Mouse (Mus musculus): ENCODE data around the gene Zfp607b. TPM values are rescaled to one million over a fixed set of nuclear protein-coding genes. Genes with fewer than 3 reads are reported as not detected.

Zfp607b gene
- total RNA-seq, 2 experiments from 2014 or later = 1.4 to 1.6 TPM

DNA sequence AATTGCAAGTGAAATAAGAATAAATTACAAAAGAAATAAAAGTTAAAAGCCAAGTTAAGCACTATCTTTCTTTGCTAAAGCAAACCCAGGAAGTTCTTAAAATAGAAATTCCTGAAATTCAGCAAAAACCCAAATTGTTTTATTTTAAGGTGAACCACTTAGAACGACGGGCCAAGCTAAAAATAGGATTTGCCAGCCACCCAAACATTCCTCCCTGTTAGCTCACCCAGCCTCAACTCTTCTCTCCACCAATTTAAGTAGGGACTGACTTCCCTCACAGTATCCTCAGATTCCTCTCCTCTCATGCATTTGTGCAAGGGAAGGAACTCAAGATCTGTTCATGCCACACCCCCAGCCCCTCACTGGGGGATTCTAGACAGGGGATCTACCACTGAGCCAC lies 5.9 kb upstream of the Zfp607b start:
- ATAC-seq (ENCODE audit: poor library complexity, severe bottlenecking) = no peak

GRCm38 (mm10) chr7:27685220-27685619 lies 3.9 kb upstream of the Zfp607b start:
- no peak for ATAC-seq (ENCODE audit: poor library complexity, severe bottlenecking)

DNA sequence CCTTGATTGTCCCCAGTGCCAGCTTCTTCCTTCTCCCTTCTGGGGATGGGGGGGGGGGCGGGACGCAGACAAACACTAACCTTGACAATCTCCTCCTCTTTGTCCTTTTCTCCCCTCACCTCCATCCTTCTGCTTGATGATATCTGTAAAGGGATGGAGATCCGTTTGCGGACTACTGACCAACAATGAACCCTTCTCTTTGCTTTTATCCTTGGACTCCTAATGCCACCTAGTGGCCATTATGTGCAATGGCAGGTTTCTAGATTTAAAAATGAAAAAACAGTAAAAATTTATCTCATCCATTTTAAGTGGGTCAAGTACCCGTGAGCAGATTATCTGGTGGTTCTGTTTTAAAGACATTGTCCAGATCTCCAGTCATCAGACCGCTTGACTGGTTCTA lies 3.5 kb upstream of the Zfp607b start:
- 0 out of 2 replicates have a peak, but pooled peaks have one; percentile 23 for ATAC-seq (ENCODE audit: poor library complexity, severe bottlenecking)

GRCm38 (mm10) chr7:27687043-27687442 lies 2.1 kb upstream of the Zfp607b start:
- no peak for ATAC-seq (ENCODE audit: poor library complexity, severe bottlenecking)

DNA sequence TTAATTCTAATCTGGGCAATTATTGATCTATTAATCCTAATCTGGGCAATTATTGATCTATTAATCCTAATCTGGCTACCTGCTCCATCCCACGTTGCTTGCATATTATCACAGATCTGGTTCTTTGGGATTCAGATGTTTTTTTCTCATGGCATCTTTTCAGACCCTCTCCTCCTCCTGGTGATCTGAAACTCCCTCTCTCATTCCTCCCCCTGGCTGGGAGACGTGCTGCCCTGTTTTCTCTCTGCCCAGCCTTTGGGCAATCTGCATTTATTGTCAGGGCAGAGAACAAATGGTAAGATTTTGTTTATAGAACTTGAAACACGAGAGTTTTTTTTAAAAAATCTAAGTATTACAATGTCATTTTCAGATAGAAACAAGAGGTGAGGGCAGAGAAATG lies 1.3 kb upstream of the Zfp607b start:
- no peak for ATAC-seq (ENCODE audit: poor library complexity, severe bottlenecking)

- ATAC-seq (ENCODE audit: poor library complexity, severe bottlenecking) = no peak
Observed at GRCm38 (mm10) chr7:27688246-27688788, 823 bp upstream of the Zfp607b start.

DNA sequence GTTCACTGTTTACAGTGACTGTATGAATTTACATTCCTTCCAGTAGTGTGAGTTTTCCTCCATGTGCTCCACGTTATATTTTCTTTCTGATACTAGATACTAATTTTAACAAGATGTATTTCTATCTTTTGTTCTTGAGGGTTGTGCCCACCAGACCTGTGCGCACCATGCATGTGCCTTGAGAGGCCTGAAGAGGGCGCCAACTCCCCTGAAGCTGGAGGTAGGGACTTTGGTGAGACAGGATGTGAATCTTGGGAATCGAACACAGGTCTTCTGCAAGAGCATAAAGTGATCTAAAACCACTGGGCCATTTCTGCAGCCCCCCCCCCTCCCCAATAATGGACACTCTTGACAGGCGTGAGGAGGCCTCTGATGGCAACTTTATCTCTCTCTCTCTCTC lies 1.9 kb downstream of the Zfp607b start:
- peak; percentile 31; the same call in 1 of the 2 replicates for ATAC-seq (ENCODE audit: poor library complexity, severe bottlenecking)

DNA sequence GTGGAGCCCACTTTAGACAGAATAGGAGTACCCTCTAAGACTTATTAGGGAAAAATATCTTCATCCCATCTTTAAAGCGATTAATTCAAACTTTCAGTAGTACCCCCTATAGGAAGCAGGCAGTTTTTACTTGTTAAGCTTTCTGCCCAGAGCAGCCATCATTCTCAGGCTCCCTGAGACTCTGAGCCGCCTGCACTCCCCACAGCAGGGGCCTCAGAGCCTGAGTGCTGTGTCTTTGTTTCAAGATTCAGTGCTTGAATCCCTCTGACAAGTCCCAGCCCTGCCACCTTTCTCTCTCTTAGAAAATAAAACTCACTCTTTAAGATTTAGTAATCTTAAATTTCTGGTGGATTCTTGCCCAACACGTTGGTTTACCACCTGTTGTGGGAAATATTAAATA lies 7.6 kb downstream of the Zfp607b start:
- ATAC-seq (ENCODE audit: poor library complexity, severe bottlenecking) = no peak

GRCm38 (mm10) chr7:27710402-27710801 lies 21.3 kb downstream of the Zfp607b start:
- ATAC-seq (ENCODE audit: poor library complexity, severe bottlenecking) = no peak

DNA sequence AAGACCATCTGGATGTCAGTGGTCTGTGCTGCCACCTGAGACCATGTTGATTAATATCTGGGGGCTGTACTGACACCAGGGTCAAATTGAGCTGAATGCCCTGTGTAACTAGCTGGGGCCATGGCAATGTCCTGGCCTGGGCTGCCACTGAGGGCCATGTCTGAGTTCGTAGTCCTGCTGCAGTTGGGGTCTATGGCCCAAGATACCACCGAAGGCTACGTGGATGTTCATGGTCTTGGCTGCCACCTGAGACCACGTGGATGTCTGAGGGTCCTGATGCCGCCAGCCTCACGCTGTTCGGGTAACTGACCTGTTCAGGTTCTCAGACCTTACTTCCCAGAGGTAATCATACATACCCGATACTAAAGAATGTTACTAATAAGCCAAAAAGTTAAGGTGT lies 32.8 kb downstream of the Zfp607b start:
- no peak for ATAC-seq (ENCODE audit: poor library complexity, severe bottlenecking)

DNA sequence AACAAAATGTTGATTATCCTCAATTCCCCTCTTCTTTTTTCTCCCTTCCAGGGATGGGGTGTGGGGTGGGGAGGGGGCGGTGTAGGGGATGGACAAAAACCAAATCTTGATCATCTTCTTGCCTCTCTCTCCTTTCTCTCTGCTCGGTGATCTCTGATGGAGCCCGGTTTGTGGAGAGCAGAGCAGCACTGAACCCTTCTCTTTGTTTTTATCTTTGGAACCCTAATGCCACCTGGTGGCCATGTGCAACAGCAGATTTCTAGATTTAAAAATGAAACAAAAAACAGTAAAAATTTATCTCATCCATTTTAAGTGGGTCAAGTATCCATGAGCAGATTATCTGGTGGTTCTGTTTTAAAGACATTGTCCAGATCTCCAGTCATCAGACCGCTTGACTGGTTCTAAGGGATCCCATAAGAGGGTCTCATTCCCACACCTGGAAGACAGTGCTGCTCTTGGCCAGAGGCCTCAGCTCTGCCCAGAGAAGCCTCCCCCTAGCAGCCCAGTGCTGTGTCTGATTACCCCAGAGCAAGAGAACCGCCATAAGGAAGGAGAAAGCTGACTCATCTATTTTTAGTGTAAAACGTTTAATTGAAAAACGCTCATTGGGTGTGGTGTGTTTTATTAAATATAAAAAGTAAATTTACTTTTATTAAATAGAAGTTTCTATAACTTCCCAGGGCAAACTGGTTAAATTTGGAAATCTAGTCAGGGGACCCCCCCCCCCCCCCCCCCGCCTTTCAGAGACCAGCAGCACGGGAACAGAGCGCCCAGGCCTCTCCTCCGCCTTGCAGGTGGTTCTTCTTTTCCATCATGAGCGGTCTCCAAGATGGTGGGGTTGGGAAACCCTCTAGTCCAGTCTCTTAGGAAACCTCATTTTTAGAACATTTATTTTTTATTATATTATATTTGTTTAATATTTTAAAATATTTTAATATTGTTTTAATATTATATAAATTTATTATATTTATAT lies 36.7 kb downstream of the Zfp607b start:
- ATAC-seq (ENCODE audit: poor library complexity, severe bottlenecking) = peak; percentile 60

DNA sequence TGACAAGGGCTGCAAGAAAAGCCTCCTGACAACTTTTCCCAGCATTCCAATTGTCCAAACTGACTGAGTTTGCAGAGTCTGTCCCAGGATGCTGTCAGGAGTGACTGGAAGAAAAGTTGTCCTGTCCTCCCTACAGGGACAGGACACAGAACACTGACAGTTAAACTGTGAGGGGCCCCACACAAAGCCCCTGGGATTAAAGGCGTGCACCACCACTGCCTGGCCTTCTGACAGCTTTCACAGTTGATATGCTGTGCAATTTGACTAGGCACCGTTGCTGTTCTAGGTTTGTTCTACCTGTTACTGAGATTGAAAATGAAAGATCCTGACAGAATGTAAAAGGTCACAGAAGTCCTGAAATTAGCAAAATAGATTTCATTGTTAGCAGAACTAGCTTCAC lies 38.3 kb downstream of the Zfp607b start:
- no peak for ATAC-seq (ENCODE audit: poor library complexity, severe bottlenecking)

- ATAC-seq (ENCODE audit: poor library complexity, severe bottlenecking) = peak; percentile 99
Observed at GRCm38 (mm10) chr7:27731281-27731883, 42.2 kb downstream of the Zfp607b start, which contains the start of gene Zfp60. Gene Zfp60, plus strand, starts transcription at chr7:27731389.

DNA sequence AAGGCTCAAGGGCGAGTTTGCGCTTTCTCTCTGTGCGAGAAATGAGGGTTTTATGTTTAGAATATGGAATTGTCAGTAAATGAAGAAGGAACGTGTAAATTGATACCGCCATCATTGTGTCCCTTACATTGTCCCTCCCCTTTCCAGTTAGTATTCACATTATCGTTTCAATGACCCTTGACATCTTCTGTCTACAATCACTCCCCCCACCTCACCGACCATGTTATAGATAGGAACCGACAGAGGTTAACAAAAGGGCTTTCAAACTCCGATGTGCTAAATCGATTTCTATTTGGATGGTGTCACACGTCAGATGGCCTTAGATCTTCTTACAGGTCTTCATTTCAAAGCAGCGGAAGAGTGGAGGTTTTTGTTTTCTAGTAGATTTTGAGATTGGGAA lies 42.8 kb downstream of the Zfp607b start:
- ATAC-seq (ENCODE audit: poor library complexity, severe bottlenecking) = no peak

- no peak for ATAC-seq (ENCODE audit: poor library complexity, severe bottlenecking)
Observed at GRCm38 (mm10) chr7:27732508-27732907, 43.4 kb downstream of the Zfp607b start.

DNA sequence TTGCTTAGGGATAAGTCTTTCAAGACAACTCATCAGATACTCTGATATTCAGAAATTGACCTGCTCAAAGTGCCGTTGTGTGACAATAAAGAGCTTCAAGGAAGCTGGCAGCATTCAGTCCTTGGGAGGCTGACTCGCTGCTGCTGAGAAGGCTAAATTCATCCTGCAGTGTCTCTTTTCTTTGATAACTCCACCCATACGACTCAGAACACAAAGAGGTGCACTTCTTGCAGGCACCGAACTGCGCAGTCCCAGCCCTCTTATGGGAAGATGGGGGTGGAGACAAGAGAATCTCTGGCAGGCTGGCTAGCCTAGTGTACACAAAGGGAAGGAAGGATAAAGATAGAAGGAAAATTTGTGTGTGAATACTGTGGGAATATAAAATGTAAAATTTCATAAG lies 46.3 kb downstream of the Zfp607b start:
- no peak for ATAC-seq (ENCODE audit: poor library complexity, severe bottlenecking)

Other genes with a start within 250 kb of the Zfp607b start
- 0.13 and 0.32 TPM in 2 replicates for gene Sptbn4, start 241.7 kb upstream of the Zfp607b start, total RNA-seq (2015)
- gene Sptbn4, start 241.7 kb upstream of the Zfp607b start, total RNA-seq (2017) = 0.07 and 0.20 TPM in 2 replicates
- gene Blvrb, start 241.4 kb upstream of the Zfp607b start, total RNA-seq (2015) = 35.3 and 42.0 TPM in 2 replicates
- 15.5 and 16.2 TPM in 2 replicates for gene Blvrb, start 241.4 kb upstream of the Zfp607b start, total RNA-seq (2017)
- 5.8 and 7.8 TPM in 2 replicates for gene Sertad3, start 215.6 kb upstream of the Zfp607b start, total RNA-seq (2015)
- 11.1 and 11.6 TPM in 2 replicates for gene Sertad3, start 215.6 kb upstream of the Zfp607b start, total RNA-seq (2017)
- gene Sertad1, start 202.4 kb upstream of the Zfp607b start, total RNA-seq (2015) = 17.4 and 18.9 TPM in 2 replicates
- 11.2 and 19.7 TPM in 2 replicates for gene Sertad1, start 202.4 kb upstream of the Zfp607b start, total RNA-seq (2017)
- 0.05 and 0.16 TPM in 2 replicates for gene Prx, start 190.0 kb upstream of the Zfp607b start, total RNA-seq (2015)
- gene Prx, start 190.0 kb upstream of the Zfp607b start, total RNA-seq (2017) = 0.22 TPM in 1 of 2 replicates, not detected in the other
- not detected in 2 replicates for gene Hipk4, start 166.1 kb upstream of the Zfp607b start, total RNA-seq (2015)
- not detected in 2 replicates for gene Hipk4, start 166.1 kb upstream of the Zfp607b start, total RNA-seq (2017)
- gene Pld3, start 136.1 kb upstream of the Zfp607b start, total RNA-seq (2015) = 7.7 and 19.6 TPM in 2 replicates
- 6.6 and 8.0 TPM in 2 replicates for gene Pld3, start 136.1 kb upstream of the Zfp607b start, total RNA-seq (2017)
- 9.4 and 9.9 TPM in 2 replicates for gene 2310022A10Rik, start 136.1 kb upstream of the Zfp607b start, total RNA-seq (2015)
- 3.3 and 7.2 TPM in 2 replicates for gene 2310022A10Rik, start 136.1 kb upstream of the Zfp607b start, total RNA-seq (2017)
- gene Akt2, start 97.8 kb upstream of the Zfp607b start, total RNA-seq (2015) = 40.2 TPM in 2 replicates
- gene Akt2, start 97.8 kb upstream of the Zfp607b start, total RNA-seq (2017) = 53.8 and 55.7 TPM in 2 replicates
- not detected in 2 replicates for gene Ttc9b, start 35.4 kb upstream of the Zfp607b start, total RNA-seq (2015)
- not detected in 2 replicates for gene Ttc9b, start 35.4 kb upstream of the Zfp607b start, total RNA-seq (2017)
- gene Map3k10, start 14.7 kb upstream of the Zfp607b start, total RNA-seq (2015) = 1.7 and 2.4 TPM in 2 replicates
- 2.3 and 4.3 TPM in 2 replicates for gene Map3k10, start 14.7 kb upstream of the Zfp607b start, total RNA-seq (2017)
- 4.6 and 5.1 TPM in 2 replicates for gene Zfp60, start 42.0 kb downstream of the Zfp607b start, total RNA-seq (2015)
- gene Zfp60, start 42.0 kb downstream of the Zfp607b start, total RNA-seq (2017) = 3.3 and 4.3 TPM in 2 replicates
- 5.9 and 6.2 TPM in 2 replicates for gene Zfp626, start 117.9 kb downstream of the Zfp607b start, total RNA-seq (2015)
- gene Zfp626, start 117.9 kb downstream of the Zfp607b start, total RNA-seq (2017) = 5.0 and 5.4 TPM in 2 replicates
- gene Zfp59, start 149.3 kb downstream of the Zfp607b start, total RNA-seq (2015) = 2.3 and 3.7 TPM in 2 replicates
- 2.3 and 3.7 TPM in 2 replicates for gene Zfp59, start 149.3 kb downstream of the Zfp607b start, total RNA-seq (2017)
- gene Zfp607a, start 168.2 kb downstream of the Zfp607b start, total RNA-seq (2015) = 5.4 and 5.8 TPM in 2 replicates
- 9.0 and 10.0 TPM in 2 replicates for gene Zfp607a, start 168.2 kb downstream of the Zfp607b start, total RNA-seq (2017)
- gene Zfp974, start 240.1 kb downstream of the Zfp607b start, total RNA-seq (2015) = 4.1 and 4.6 TPM in 2 replicates
- 4.2 and 5.8 TPM in 2 replicates for gene Zfp974, start 240.1 kb downstream of the Zfp607b start, total RNA-seq (2017)

All from megakaryocyte, adult 5-6 weeks (primary cell).